Comparison of ENCODE assay signal across 9 mouse cellular contexts in the genomic region with DNA sequence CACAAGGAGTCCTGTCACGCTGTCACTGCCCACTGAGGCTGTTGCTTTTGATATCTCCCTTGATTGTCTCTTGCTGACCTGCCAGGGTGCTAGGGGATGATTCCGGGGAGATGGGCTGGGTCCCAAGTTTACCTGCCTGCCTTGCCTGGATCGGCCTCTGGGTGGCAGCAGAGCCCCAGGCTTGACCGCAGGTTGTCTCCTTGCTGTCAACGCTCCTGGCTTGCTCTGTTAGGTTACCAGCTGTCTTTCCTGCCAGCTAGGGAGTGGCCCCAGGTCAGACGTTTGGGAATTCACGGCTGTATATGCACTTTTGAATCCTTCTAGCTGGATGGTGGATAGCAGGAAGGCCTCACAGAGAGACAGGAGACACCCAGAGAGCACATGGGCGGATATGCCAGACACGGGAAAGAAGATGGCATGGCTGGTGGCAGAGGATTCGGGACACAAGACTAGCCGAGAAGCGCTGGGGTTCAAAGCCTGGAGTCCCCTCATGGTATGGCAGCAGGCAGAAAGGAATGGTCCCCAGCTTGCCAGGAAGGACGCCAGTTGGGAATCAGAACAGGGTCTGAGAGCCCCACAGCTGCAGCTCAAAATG. TPM values are rescaled to one million over a fixed set of nuclear protein-coding genes. Genes with fewer than 3 reads are reported as not detected.
DNase-seq lines count a peak whose midpoint lies in the region; ATAC-seq and TF ChIP-seq lines count a peak whose summit lies in the region.
"Had no signal": no experiment of that assay in that cellular context is flagged by ENCODE, and none has a peak within 500 bp of the region (broad histone marks: within the 10 kb centered on the region; RNA-seq: fewer than 3 reads in every experiment).

No protein-coding gene starts in this region.

- H3K36me3 ChIP-seq in forebrain, embryonic 13.5 days (ENCODE audit: poor library complexity, severe bottlenecking), result no peaks in the 10 kb centered on the region
- H3K36me3 ChIP-seq in hindbrain, postnatal 0 days (ENCODE audit: insufficient read depth, low read length), result no peaks in the 10 kb centered on the region
- no peaks in the 10 kb centered on the region for H3K36me3 ChIP-seq in limb, embryonic 12.5 days

- peak; percentile 67; the same call in 1 of the 2 replicates for ATAC-seq in cerebellum, adult (ENCODE audit: insufficient number of reproducible peaks, low FRiP score, low TSS enrichment)
- ATAC-seq in forebrain, embryonic 13.5 days, result peak; percentile 43; the same call in 1 of the 2 replicates
- peak; percentile 60 for ATAC-seq in hindbrain, postnatal 0 days
- ATAC-seq in limb, embryonic 12.5 days (ENCODE audit: insufficient number of reproducible peaks, insufficient read depth, low FRiP score, low TSS enrichment, low read depth), result no peak

- no peak overlapping the region for H3K4me2 ChIP-seq in forebrain, embryonic 13.5 days
- no peak overlapping the region for H3K4me2 ChIP-seq in hindbrain, postnatal 0 days (ENCODE audit: low read depth, low read length)
- no peak overlapping the region for H3K4me2 ChIP-seq in limb, embryonic 12.5 days

- no peak overlapping the region for H3K27ac ChIP-seq in forebrain, embryonic 13.5 days
- no peak overlapping the region for H3K27ac ChIP-seq in hindbrain, postnatal 0 days
- no peak overlapping the region for H3K27ac ChIP-seq in limb, embryonic 12.5 days

- H3K4me1 ChIP-seq in forebrain, embryonic 13.5 days, result peaks cover 7% of the 10 kb centered on the region; the same call in 1 of the 2 replicates
- no peaks in the 10 kb centered on the region; the same call in 1 of the 2 replicates for H3K4me1 ChIP-seq in hindbrain, postnatal 0 days (ENCODE audit: insufficient read depth, low read length)
- peaks cover 19% of the 10 kb centered on the region for H3K4me1 ChIP-seq in limb, embryonic 12.5 days (replicated peaks)

- H3K27me3 ChIP-seq in forebrain, embryonic 13.5 days, result peaks cover 3% of the 10 kb centered on the region; the same call in 1 of the 2 replicates
- no peaks in the 10 kb centered on the region for H3K27me3 ChIP-seq in hindbrain, postnatal 0 days (ENCODE audit: insufficient read depth, low read length)
- peaks cover 16% of the 10 kb centered on the region for H3K27me3 ChIP-seq in limb, embryonic 12.5 days

- H3K9ac ChIP-seq in forebrain, embryonic 13.5 days, result no peak overlapping the region
- H3K9ac ChIP-seq in hindbrain, postnatal 0 days (replicated peaks; ENCODE audit: low read length), result no peak overlapping the region
- 0 out of 2 replicates have a peak overlapping the region, but pooled peaks have one; percentile 12 for H3K9ac ChIP-seq in limb, embryonic 12.5 days (replicated peaks)

- no peak overlapping the region for H3K4me3 ChIP-seq in forebrain, embryonic 13.5 days
- H3K4me3 ChIP-seq in hindbrain, postnatal 0 days (ENCODE audit: low read length), result no peak overlapping the region
- no peak overlapping the region for H3K4me3 ChIP-seq in limb, embryonic 12.5 days (replicated peaks)
- H3K4me3 ChIP-seq: megakaryocyte, embryonic 14.5 days had no signal

- TF ChIP-seq CTCF in hindbrain, postnatal 0 days (IDR thresholded peaks at IDR 0.05; ENCODE audit: low read depth), result peak; percentile 100

- WGBS in forebrain, embryonic 13.5 days, result 33% methylated on average over 13 of the region's 13 CpGs
- WGBS in hindbrain, postnatal 0 days, result 29% methylated on average over 13 of the region's 13 CpGs
- 27% methylated on average over 13 of the region's 13 CpGs for WGBS in limb, embryonic 12.5 days

- no peaks in the 10 kb centered on the region for H3K9me3 ChIP-seq in forebrain, embryonic 13.5 days (replicated peaks)
- H3K9me3 ChIP-seq in hindbrain, postnatal 0 days (ENCODE audit: low read length), result no peaks in the 10 kb centered on the region
- no peaks in the 10 kb centered on the region for H3K9me3 ChIP-seq in limb, embryonic 12.5 days
- H3K9me3 ChIP-seq: megakaryocyte, embryonic 14.5 days had no signal

- peak; percentile 62 for DNase-seq in kidney, adult 18-20 months
- no peak for DNase-seq in kidney, adult 11 months
- peak; percentile 85 for DNase-seq in hindbrain, postnatal 0 days (ENCODE audit: low spot score)
- DNase-seq in naive thymus-derived CD4-positive, alpha-beta T cell, adult 2 months (ENCODE audit: low read depth), result peak; percentile 32
- peak; percentile 32 for DNase-seq in testis, postnatal 14 days (ENCODE audit: low spot score)

RNA-seq across cellular contexts. Expression of a gene that starts 10.5 kb away (rescaled TPM):
- polyA plus RNA-seq in forebrain, embryonic 13.5 days (2015; fragmentation: Nextera tagmentation; extraction: Ambion mirVana), result 0.10 TPM in 1 of 2 replicates, not detected in the other
- 0.40 and 0.73 TPM in 2 replicates for total RNA-seq in hindbrain, postnatal 0 days (2014; rRNA removed)
- 0.51 and 0.57 TPM in 2 replicates for polyA plus RNA-seq in hindbrain, postnatal 0 days (2015; fragmentation: Nextera tagmentation; extraction: Ambion mirVana)
- 0.70 and 0.76 TPM in 2 replicates for polyA plus RNA-seq in limb, embryonic 12.5 days (2016; fragmentation: Nextera tagmentation; extraction: Ambion mirVana)

RNA-seq across cellular contexts. Expression of a gene that starts 14.6 kb away (rescaled TPM):
- not detected in 2 replicates for polyA plus RNA-seq in forebrain, embryonic 13.5 days (2015; fragmentation: Nextera tagmentation; extraction: Ambion mirVana)
- total RNA-seq in hindbrain, postnatal 0 days (2014; rRNA removed), result not detected in 2 replicates
- not detected in 2 replicates for polyA plus RNA-seq in hindbrain, postnatal 0 days (2015; fragmentation: Nextera tagmentation; extraction: Ambion mirVana)
- not detected in 2 replicates for polyA plus RNA-seq in limb, embryonic 12.5 days (2016; fragmentation: Nextera tagmentation; extraction: Ambion mirVana)

RNA-seq across cellular contexts. Expression of a gene that starts 37.8 kb away (rescaled TPM):
- polyA plus RNA-seq in forebrain, embryonic 13.5 days (2015; fragmentation: Nextera tagmentation; extraction: Ambion mirVana), result 0.10 TPM in 1 of 2 replicates, not detected in the other
- 0.21 and 0.83 TPM in 2 replicates for total RNA-seq in hindbrain, postnatal 0 days (2014; rRNA removed)
- polyA plus RNA-seq in hindbrain, postnatal 0 days (2015; fragmentation: Nextera tagmentation; extraction: Ambion mirVana), result 0.44 and 0.59 TPM in 2 replicates
- polyA plus RNA-seq in limb, embryonic 12.5 days (2016; fragmentation: Nextera tagmentation; extraction: Ambion mirVana), result 4.3 TPM in 2 replicates

RNA-seq across cellular contexts. Expression of a gene that starts 54.6 kb away (rescaled TPM):
- polyA plus RNA-seq in forebrain, embryonic 13.5 days (2015; fragmentation: Nextera tagmentation; extraction: Ambion mirVana), result 11.4 and 13.1 TPM in 2 replicates
- 20.8 and 30.8 TPM in 2 replicates for total RNA-seq in hindbrain, postnatal 0 days (2014; rRNA removed)
- polyA plus RNA-seq in hindbrain, postnatal 0 days (2015; fragmentation: Nextera tagmentation; extraction: Ambion mirVana), result 19.4 and 20.5 TPM in 2 replicates
- 8.3 and 9.3 TPM in 2 replicates for polyA plus RNA-seq in limb, embryonic 12.5 days (2016; fragmentation: Nextera tagmentation; extraction: Ambion mirVana)
